Mouse (Mus musculus) frontal cortex, postnatal 36 days (tissue): Measurements from ENCODE around the gene Tmem240.
"Not testable (repeated sequence)": the region's sequence is repeated elsewhere in the genome, so short reads cannot be mapped to it uniquely, and the experiment has no call there.

Experiments
- DNase-seq, 2 experiments: peaks; one replicate each; pipeline ENCODE4 v3.0.0; 2022; ENCODE audit warnings: low spot score in 2 of 2

Gene Tmem240

DNA sequence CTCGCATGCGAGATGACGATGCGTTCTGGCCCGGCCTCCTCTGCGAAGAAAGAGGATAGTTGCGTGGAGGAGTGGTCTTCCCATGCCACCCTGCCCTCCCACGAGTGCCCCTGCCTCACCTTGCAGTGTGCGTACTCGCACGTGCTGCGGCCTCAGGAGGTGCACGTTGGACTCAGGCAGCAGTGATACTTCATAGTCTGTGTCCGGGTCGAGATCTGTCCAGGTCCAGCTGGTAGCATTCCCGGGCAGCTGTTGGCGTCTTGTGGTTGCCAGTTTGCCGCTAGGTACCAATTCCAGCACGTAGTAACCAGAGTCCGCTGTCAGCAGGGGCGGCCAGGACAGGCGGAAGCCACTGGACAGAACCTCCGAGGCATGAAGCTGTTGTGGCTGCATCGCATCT lies 36.0 kb downstream of the Tmem240 start:
- no peak for DNase-seq

DNA sequence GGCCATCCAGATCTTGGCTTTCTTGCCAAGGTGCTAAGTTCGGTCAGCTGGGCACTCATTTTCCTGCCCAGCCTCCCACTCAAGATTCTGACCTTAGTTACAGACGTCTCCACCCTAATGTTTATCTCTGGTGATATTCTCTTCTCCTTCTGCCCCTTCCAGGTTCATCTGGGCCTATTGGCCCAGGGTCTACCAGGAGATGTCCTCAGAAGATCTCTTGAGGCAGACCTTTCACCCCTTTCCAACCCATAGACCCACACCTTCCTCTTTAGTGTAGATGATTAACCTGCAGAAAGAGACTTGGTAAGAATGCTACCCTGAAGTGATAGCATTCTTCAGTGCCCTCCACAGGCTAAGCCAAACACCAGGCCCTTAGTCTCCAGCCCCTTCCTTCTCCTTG lies 37.1 kb downstream of the Tmem240 start:
- no peak for DNase-seq

DNA sequence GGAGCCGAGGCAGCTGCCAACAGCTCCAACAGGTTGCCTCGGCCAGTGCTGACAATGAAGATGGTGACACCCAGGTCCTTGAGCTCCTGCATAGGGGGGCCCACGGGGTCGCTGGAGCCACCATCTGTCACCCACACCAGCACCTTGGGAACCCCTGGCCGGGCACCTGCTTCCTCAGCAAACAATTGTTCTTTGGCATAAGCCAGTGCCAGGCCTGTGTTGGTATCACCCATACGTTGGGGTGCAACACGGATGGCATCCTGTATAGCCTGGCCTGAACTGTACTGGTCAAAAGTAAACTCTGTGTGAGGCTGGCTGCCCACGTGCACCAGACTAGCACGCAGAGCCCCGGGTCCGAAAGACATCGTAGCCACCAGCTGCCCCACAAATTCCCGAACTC lies 38.2 kb downstream of the Tmem240 start:
- no peak for DNase-seq

DNA sequence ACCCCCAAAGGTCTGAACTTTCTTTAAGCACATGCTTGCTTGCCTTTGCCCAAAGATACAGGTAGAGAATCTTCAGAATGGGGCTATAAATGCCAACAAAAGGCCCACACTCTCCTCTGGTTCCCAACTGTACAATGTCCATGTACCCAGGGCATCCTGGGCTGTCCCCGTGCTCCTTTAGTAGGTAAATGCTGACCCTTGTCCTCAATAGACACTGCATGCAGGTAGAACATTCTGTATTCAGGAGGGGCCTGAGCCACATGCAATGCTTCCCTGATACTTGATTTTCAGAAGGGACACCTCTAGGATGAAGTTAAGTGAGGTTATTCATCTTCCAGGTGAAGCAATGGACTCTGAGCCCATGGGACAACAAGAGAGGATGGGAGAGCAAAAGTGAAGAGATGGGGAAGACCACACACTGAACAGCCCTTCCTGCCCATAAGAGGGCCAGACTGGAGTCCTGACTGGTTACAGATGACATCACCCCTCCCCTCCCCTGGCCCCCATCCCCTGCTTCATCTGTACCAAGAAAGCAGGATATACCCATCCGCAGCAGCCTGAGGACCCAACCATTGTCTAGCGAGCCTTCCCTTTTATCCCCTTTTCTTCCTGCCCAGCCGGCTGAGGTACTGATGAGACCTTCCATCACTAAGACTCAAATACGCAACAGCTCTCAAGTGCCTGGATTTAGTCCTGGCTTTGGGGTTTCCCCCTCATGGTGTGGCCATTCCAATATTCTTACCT lies 38.9 kb downstream of the Tmem240 start:
- no peak for DNase-seq

DNA sequence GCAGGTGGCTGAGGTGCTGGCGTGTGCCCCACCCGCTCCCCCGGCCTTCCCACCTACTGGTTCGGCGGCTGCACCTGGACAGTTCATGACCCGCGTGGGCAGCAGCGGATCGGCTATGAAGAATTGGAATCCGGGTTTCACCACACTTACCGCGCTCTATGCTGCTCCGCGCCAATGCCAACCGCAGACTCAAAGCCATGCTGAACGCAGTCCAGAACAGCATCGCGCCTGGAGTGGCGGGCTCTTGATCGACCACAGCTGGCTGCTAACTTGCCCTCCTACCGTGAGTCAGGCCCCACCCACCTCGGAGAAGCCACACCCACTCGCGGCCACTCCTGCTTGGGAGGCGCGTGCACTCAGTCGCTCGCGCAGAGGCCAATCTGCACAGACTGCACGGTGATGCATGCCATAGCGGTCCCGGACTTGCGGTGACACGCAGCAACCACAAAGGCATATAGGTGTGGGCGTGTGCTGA lies 39.7 kb downstream of the Tmem240 start, which contains the start of gene Vwa1:
Vwa1 (minus strand) TSS at position 419 of the 475 bp plus-strand sequence.
- peak; percentile 81 to 85 for DNase-seq

DNA sequence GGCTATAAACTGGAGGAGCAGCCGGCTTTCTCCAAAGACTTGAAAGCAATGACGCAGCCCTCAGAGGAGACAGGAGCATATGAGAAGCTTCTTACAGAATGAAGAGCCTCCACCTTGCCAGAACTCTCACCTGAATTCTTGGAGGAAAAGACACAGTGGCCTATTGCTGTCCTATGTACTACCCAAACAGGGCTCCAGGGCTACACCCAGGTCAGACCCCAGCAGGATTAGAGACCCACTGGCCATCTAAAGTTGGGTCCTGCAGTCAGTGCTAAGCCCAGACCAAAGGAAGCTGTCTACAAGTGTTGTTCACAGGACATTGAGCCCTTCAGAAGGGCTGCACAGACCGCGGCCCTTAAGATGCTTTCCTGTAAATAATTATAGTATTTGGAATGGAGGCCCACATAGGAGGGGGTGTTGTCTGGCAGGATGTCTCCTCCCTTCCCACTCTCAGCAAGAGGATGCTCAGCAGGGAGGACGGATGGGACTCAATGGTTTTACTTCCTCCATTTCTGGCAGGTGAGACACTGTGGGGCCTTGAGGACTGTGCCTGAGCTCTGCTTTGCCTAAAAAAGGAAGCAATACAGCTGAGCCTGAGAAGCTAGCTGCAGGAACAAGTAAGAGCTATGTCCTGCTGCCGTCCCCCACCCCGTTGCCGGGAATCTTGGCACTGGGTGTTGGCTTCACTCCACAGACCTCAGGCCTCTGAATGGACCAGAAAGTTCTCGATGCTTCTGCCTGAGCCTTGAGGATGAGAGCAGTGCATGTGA lies 40.6 kb downstream of the Tmem240 start:
- peak; percentile 43 to 55 for DNase-seq

DNA sequence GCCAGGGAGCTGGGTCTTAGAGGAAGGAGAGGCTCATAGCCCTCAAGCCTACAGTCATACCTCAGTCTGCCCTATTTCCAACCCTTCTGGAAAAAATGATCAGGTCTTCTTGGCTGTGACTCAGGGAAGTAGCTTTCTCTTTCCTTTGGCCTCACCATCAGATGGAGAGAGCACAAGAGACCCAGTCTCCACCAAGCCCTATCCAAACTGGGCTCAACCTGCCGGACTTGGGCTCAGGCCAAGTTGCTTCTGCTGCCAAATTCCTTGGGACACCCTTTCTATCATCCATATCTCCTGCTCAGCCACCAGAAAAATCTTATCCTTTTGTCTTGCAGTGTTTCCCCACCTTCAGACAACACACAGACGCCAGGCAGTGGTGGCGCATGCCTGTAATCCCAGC lies 41.3 kb downstream of the Tmem240 start:
- DNase-seq, result no peak

DNA sequence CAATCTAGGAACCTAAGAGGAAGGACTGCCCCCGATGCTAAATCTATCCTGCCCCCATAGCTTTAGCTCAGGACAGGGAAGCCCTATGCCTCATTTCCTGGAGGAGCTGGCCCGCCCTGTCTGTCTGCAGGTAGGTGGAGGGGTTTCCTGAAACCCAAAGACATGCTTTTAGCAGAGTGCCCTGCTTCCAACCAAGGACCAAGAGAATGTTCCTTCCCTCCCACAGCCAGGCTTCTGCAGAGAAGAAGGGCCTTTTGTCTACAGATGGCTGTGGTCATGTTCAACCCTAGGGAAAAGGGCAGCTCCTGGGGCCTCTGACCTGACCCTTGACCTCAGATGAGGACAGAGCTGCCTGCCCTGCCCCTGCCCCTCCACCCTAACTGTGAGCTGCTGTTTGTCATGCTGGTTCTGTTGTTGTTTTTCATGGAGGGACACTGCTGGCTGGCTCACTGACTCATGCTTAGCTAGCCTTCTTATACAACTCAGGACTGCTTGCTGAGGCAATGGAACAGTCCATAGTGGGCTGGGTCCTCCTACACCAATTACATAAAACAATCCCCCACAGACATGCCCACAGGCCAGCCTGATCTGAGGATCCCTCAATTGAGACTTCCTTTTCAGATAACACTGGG lies 42.2 kb downstream of the Tmem240 start:
- DNase-seq, result peak; percentile 46 to 54

DNA sequence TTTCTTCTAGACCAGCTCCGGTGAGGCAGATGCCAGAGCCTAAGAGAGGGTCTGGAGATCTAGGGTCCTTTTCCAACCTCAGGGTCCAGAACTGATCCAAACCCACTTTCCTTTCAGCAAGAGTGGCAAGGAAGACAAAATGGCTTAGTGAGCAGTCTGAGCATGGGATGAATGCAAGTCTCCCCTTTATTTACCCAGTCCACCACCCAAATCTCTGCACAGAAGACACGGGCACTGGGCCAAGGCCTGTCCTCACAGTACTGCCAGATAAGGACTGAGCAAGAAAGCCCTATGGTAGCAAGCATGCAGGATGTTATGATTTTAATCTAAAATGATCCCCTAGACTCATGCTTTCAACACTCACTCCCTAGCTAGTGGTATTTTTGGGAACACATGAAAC lies 43.2 kb downstream of the Tmem240 start:
- DNase-seq, result no peak

DNA sequence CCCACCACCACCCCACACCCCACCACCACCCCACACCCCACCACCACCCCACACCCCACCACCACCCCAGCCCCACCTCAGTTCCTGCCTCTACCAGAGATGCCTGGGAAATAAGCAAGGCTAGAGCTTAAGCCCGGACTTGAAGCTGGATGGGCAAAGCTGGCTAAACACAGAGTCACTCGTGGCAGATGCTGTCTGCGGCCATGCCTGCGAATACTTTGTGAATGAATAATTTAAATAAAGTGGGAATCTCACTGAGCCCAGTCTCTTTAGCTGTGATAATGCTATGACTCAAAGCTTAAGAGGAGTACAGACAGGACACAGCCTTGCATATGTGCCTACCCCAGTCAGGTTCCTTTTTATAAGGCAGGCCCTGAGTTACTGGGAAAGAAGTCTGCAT lies 44.9 kb downstream of the Tmem240 start:
- no peak for DNase-seq

DNA sequence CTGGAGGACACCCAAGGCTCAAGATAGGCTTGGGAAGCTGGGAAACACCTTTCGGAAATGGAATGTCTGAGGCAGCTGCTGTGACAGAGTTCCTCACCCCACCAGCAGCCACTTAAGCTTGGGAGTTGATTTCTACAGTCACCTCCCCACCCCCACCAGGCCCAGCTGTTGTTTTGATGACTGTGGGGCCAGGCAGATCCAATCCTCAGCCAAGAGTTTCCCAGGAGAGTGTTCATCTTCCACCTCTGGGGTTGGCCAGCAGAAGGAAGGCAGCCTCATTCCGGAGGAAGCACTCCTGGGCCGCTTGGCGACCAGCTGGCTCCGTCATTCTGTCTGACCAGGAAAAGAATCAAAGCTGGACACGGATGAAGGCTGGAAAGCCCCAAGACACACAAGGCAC lies 46.3 kb downstream of the Tmem240 start:
- peak in 1 of 2 experiments; percentile 23 for DNase-seq

DNA sequence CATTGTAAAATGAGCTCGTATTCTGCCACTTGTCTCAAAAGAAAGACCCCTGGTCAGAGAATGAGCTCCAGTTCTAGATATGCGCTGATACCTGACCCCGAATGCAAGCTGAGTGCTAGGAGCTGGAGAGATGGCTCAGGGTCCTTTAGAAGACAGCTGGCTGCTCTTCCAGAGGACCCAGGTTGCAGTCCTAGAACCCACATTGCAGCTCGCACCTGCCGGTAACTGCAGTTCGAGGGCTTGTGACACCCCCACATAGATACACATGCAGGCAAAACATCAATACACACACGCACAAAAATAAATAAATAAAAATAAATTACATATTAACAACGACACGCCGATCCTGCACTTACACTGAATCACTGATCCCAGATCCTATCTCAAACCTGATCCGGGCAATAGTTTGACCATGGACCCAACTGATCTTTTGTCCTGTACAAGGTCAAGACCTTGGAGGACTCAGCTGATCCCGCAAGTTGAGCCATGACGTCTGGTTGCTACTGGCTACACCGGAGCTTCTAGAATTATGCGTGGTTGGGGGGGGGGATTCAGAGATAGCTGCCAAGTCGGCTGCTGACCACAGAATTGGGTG lies 49.0 kb downstream of the Tmem240 start:
- no peak for DNase-seq

DNA sequence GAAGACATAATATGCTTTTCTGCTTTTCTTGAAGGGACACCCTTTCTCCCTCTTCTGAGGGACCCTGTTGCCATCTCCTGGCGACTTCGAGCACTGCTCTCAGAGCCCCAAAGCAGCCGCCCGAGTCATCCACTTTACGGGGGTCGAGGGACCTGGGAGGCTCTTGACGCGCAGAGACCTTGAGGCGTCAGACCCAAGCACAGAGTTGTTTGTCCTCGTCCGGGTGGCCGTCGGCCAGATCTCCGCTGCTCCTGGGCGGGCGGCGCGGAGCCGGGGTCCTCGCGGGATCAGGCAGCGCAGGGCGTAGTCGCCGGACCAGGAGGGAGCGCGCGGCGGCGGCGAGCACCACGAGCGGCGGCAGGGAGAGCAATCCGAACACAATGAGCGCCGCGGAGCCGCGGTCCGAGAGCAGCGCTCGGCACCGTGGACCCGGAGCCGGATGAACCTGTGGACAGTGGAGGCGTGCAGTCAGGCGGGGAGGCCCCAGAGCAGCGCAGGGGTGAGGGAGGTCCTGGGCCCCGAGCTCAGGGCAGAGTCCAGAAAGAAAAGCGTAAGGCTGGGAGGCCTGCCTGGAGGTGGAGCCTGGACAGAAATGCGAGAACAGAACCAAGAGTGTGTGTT lies 49.6 kb downstream of the Tmem240 start:
- DNase-seq, result peak; percentile 77 to 79

DNA sequence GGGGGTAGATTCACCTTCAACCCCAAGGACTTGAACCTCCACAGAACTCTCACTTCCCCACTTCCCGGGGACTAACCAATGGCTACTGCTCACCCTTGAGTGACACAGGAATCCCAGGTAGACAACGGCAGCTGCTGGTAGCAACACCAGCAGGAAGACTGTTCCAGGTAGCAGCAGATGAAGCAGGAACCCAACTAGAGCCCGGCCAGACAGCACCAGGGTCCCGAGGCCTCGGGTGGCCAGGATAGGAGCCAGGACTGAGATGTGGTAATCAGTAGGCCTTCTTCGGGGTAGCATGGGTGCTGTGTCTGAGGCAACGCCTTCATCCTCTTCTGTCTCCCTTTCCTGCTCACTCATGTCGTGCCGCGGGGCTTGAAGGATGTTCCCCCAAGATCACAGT lies 50.6 kb downstream of the Tmem240 start:
- DNase-seq, result no peak

DNA sequence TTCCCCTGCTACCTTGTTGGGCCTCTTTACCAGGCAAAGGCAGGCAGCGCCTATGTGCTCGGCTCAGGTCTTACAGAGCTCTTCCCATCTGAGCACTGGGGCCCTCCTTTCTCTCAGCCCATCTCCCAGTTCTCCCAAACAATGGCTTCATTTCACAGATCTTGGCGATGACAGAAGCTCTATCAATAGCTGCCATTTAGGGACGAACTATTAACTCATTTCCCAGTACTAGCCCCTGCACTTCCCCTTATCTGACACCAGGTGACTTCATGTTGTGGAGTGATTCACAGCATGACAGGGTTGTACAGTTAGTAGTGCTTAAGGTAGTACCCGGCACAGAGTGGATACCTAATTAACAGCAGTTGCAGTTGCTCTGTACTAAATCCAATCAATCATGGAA lies 51.2 kb downstream of the Tmem240 start, which contains the start of gene Tmem88b:
Tmem88b (minus strand) TSS at position 56 of the 400 bp plus-strand sequence.
- DNase-seq, result no peak

DNA sequence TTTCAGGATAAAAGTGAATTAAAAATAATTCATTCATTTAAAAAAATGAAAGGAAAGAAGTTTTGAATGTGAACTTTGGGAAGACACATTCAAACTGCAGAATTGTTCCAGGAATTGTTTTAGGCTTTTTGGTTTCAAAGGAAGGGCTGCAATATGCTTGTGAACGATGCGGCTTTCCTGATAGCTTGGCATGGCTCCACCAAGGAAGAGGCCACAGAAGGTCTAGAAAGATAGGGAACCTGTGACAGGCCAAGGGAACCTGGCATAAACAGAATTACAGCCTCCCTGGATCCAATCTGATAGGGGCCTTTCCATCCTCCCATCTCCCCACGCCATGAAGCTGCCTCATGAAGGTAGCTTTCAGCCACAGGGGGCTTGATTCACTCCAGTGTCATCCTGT lies 53.7 kb downstream of the Tmem240 start:
- no peak for DNase-seq

DNA sequence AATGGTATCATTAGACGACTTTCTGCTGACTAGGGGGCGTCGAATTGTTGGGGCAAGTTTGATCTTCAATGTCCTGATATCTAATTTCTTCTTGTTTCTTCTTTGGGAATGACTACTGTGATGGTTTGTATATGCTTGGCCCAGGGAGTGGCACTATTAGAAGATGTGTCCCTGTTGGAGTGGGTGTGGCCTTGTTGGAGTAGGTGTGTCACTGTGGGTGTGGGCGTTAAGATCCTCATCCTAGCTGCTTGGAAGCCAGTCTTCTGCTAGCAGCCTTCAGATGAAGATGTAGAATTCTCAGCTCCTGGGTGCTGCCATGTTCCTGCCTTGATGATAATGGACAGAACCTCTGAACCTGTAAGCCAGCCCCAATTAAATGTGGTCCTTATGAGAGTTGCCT lies 54.2 kb downstream of the Tmem240 start:
- not testable (repeated sequence) for DNase-seq

DNA sequence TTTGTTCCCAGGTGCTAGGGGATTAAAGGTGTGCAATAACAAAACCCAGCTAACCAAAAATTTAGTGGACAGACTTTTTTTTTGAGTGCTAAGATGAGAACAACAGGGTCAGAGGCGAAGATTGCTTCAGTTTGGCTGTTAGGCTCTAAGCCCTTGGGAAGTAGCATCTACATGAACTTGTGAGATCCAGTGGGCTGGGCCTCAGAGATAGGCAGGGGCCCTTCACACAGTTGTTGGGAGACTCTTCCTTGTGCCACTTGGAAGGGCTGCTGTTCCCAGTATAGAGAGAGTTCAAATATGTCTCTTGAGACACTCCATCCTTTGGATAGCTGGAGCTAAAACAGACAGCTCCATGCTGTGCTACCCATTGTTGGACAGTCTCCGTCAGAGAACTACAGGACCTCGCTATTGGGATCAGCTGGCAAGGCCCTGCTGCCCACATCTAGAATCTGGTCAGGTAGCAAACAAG lies 55.5 kb downstream of the Tmem240 start, which contains the start of gene Ankrd65:
Ankrd65 (plus strand) TSS at position 419 of the 469 bp plus-strand sequence.
- no peak for DNase-seq
